Mouse (Mus musculus) neural tube, embryonic 14.5 days (tissue): ENCODE results near the gene Arpc2. TPM values are rescaled to one million over a fixed set of nuclear protein-coding genes. Genes with fewer than 3 reads are reported as not detected.
A peak's percentile ranks its signal among the peaks of the same experiment; 100 is the strongest.

ENCODE experiments used
- ATAC-seq: fragments of 200-750 bp; cut with Nextera tagmentation; 2 replicates; pipeline ENCODE4 v1.8.0; 2017; ENCODE audit warnings: low read depth, mild to moderate bottlenecking, moderate TSS enrichment, moderate library complexity
- H3K27ac ChIP-seq: fragments of 300-500 bp; sonication (generic); 2 replicates; pipeline ENCODE4 v1.5.1; 2014; ENCODE audit warnings: low read depth, mild to moderate bottlenecking, control low read depth, low read length, moderate library complexity, mixed read lengths
- H3K27me3 ChIP-seq: fragments of 300-500 bp; sonication (generic); 2 replicates; pipeline ENCODE4 v1.6.1; 2014; ENCODE audit warnings: low read length; ENCODE audit not compliant: control insufficient read depth, insufficient read depth
- H3K36me3 ChIP-seq: fragments of 300-500 bp; sonication (generic); 2 replicates; pipeline ENCODE4 v1.6.1; 2014; ENCODE audit warnings: low read length, mixed read lengths; ENCODE audit not compliant: control insufficient read depth, insufficient read depth
- H3K4me1 ChIP-seq: fragments of 300-500 bp; sonication (generic); 2 replicates; pipeline ENCODE4 v1.6.1; 2014; ENCODE audit warnings: low read length; ENCODE audit not compliant: control insufficient read depth, insufficient read depth
- H3K4me2 ChIP-seq: fragments of 300-500 bp; sonication (generic); 2 replicates; pipeline ENCODE4 v1.6.1; 2014; ENCODE audit warnings: mild to moderate bottlenecking, low read depth, low read length, control low read depth
- H3K4me3 ChIP-seq: fragments of 300-500 bp; sonication (generic); 2 replicates; pipeline ENCODE4 v1.5.1; 2014; ENCODE audit warnings: low read depth, low read length, control low read depth, mixed read lengths
- H3K9ac ChIP-seq: fragments of 300-500 bp; sonication (generic); replicated peaks from 2 replicates; pipeline ENCODE4 v1.6.1; 2014; ENCODE audit warnings: low read depth, mild to moderate bottlenecking, control low read depth, low read length, mixed read lengths
- H3K9me3 ChIP-seq: fragments of 300-500 bp; sonication (generic); 2 replicates; pipeline ENCODE4 v1.6.1; 2016; ENCODE audit warnings: low read length; ENCODE audit not compliant: control insufficient read depth
- WGBS: fragments of 180-500 bp; shearing (Covaris S2); extraction: QIAGEN DNeasy Blood & Tissue Kit; methylation state at CpG from one replicate; pipeline ENCODE4 v1.1.7; 2014; 5-methylcytosine and 5-hydroxymethylcytosine counted together
- polyA plus RNA-seq: library from polyadenylated mRNA; unstranded; fragments of >200 nt; fragmentation: Nextera tagmentation; extraction: Ambion mirVana; gene quantifications from 2 replicates; pipeline ENCODE4 v1.2.1, GENCODE M21; 2014

Gene Arpc2
- 294 and 316 TPM in 2 replicates for polyA plus RNA-seq

- peak; percentile 93 for ATAC-seq
- Histone ChIP-seq H3K36me3 (no peaks in the 10 kb centered on the region), H3K4me2 (peak within 1 kb of the TSS; percentile 69), H3K9me3 (no peaks in the 10 kb centered on the region), H3K27ac (peak within 1 kb of the TSS; percentile 80), H3K4me3 (peak within 1 kb of the TSS; percentile 60), H3K4me1 (peaks cover 20% of the 10 kb centered on the region), H3K9ac (peak within 1 kb of the TSS; percentile 74), H3K27me3 (no peaks in the 10 kb centered on the region)
- 1% methylated on average over 40 of the region's 55 CpGs for WGBS
Observed at GRCm38 (mm10) chr1:74235938-74236589, at the start of gene Arpc2. TSS of gene Arpc2 (plus strand) at chr1:74236084.

- Histone ChIP-seq H3K36me3 (no peaks in the 10 kb centered on the region), H3K9ac (no peak overlapping the region)
- WGBS = 94% methylated on average over 7 of the region's 7 CpGs
Observed at GRCm38 (mm10) chr1:74190471-74190870, 45.4 kb upstream of the Arpc2 start.

GRCm38 (mm10) chr1:74192711-74193110, 43.2 kb upstream of the Arpc2 start:
- no peak overlapping the region for H3K4me2 ChIP-seq
- H3K9ac ChIP-seq = no peak overlapping the region
- H3K4me1 ChIP-seq = no peaks in the 10 kb centered on the region
- H3K9me3 ChIP-seq = no peaks in the 10 kb centered on the region
- H3K36me3 ChIP-seq = no peaks in the 10 kb centered on the region
- no peak overlapping the region for H3K27ac ChIP-seq
- WGBS = 85% methylated on average over 2 of the region's 2 CpGs
- ATAC-seq = no peak
- H3K4me3 ChIP-seq = no peak overlapping the region
- H3K27me3 ChIP-seq = no peaks in the 10 kb centered on the region

More at GRCm38 (mm10) chr1:74190471-74190870, 45.4 kb upstream of the Arpc2 start:
- Histone ChIP-seq H3K27ac (no peak overlapping the region), H3K4me2 (no peak overlapping the region), H3K4me3 (no peak overlapping the region), H3K9me3 (no peaks in the 10 kb centered on the region), H3K27me3 (no peaks in the 10 kb centered on the region), H3K4me1 (no peaks in the 10 kb centered on the region)
- no peak for ATAC-seq

- Histone ChIP-seq H3K9ac (no peak within 1 kb of the TSS), H3K36me3 (no peaks in the 10 kb centered on the region), H3K4me2 (no peak within 1 kb of the TSS), H3K4me3 (no peak within 1 kb of the TSS), H3K9me3 (no peaks in the 10 kb centered on the region), H3K27ac (no peak within 1 kb of the TSS), H3K27me3 (no peaks in the 10 kb centered on the region), H3K4me1 (no peaks in the 10 kb centered on the region)
- no peak for ATAC-seq
- WGBS = 66% methylated on average over 8 of the region's 8 CpGs
Observed at GRCm38 (mm10) chr1:74194445-74194844, 41.4 kb upstream of the Arpc2 start, which contains the start of gene Cxcr1. TSS of gene Cxcr1 (minus strand) at chr1:74194631.

- 48% methylated on average over 7 of the region's 7 CpGs for WGBS
- Histone ChIP-seq H3K9ac (no peak overlapping the region), H3K4me1 (no peaks in the 10 kb centered on the region), H3K27ac (no peak overlapping the region), H3K4me2 (no peak overlapping the region), H3K36me3 (no peaks in the 10 kb centered on the region), H3K27me3 (no peaks in the 10 kb centered on the region), H3K9me3 (no peaks in the 10 kb centered on the region), H3K4me3 (no peak overlapping the region)
- ATAC-seq = no peak
Observed at GRCm38 (mm10) chr1:74195961-74196360, 39.9 kb upstream of the Arpc2 start.

- Histone ChIP-seq H3K4me2 (no peak overlapping the region), H3K27ac (no peak overlapping the region), H3K27me3 (no peaks in the 10 kb centered on the region), H3K36me3 (no peaks in the 10 kb centered on the region), H3K4me1 (no peaks in the 10 kb centered on the region), H3K9ac (no peak overlapping the region), H3K4me3 (no peak overlapping the region), H3K9me3 (no peaks in the 10 kb centered on the region)
- 85% methylated on average over 17 of the region's 17 CpGs for WGBS
- ATAC-seq = no peak
Observed at GRCm38 (mm10) chr1:74196621-74197419, 39.1 kb upstream of the Arpc2 start.

GRCm38 (mm10) chr1:74197726-74198470, 38.0 kb upstream of the Arpc2 start:
- H3K9ac ChIP-seq = no peak overlapping the region
- no peak overlapping the region for H3K4me3 ChIP-seq
- WGBS = 88% methylated on average over 12 of the region's 12 CpGs
- no peaks in the 10 kb centered on the region for H3K36me3 ChIP-seq
- H3K4me1 ChIP-seq = no peaks in the 10 kb centered on the region
- ATAC-seq = no peak
- H3K9me3 ChIP-seq = no peaks in the 10 kb centered on the region
- no peak overlapping the region for H3K27ac ChIP-seq
- no peaks in the 10 kb centered on the region for H3K27me3 ChIP-seq
- no peak overlapping the region for H3K4me2 ChIP-seq

GRCm38 (mm10) chr1:74199046-74199445, 36.8 kb upstream of the Arpc2 start:
- Histone ChIP-seq H3K27me3 (no peaks in the 10 kb centered on the region), H3K27ac (no peak overlapping the region), H3K9me3 (no peaks in the 10 kb centered on the region), H3K36me3 (no peaks in the 10 kb centered on the region), H3K4me2 (no peak overlapping the region), H3K4me1 (no peaks in the 10 kb centered on the region), H3K9ac (no peak overlapping the region), H3K4me3 (no peak overlapping the region)
- WGBS = 76% methylated on average over 8 of the region's 8 CpGs
- no peak for ATAC-seq
